Mouse (Mus musculus): ENCODE measurements around the gene Prss53. TPM values are rescaled to one million over a fixed set of nuclear protein-coding genes. Genes with fewer than 3 reads are reported as not detected.
A peak's percentile ranks its signal among the peaks of the same experiment; 100 is the strongest.

Prss53 gene
- polyA plus RNA-seq, 1 experiment from 2014 or later: 0.39 TPM

DNA sequence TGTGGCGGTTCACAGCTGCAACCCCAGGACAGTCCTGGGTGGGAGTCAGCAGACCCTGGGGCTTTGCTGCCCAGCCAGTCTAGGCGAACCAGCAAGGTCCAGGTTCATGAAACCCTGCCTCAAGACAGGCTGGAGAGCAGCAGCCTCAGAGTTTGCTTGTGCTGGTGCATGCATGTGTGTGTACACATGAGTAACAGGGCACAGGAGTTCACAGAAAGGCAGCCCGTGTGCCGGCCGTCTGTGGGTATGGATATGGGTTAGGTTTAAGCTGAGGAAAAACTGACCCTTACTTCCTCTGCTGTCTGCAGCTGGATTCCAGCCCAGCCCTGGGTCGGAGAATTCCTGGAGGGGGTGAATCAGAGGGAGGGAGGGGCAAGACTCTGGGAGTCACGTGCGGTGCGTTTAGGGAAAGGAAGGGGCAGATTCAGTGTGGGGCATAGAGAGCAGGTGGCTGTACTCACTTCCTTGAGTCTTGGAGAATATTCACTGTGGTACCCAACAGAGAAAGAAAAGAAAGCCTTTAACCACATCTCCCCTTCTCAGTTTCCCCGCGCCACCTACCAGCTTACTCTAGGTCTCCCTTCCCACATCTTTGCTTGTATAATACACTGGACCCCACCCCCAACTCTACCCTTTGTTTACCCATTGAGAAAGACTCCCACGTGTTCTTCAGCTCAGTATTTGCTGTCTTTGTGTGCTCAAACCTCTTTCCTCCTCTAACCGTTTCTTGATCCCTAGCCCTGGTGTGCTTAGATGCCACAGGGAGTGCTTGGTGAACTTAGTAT lies 40.8 kb upstream of the Prss53 start:
- Histone ChIP-seq H3K9me3 (ENCODE audit: low read length) (no peaks in the 10 kb centered on the region), H3K27ac (ENCODE audit: low read depth) (peak overlapping the region; percentile 86), H3K4me3 (ENCODE audit: low read depth, low read length) (peak overlapping the region; percentile 7), H3K4me1 (ENCODE audit: insufficient read depth) (peaks cover 37% of the 10 kb centered on the region), H3K36me3 (replicated peaks; ENCODE audit: insufficient read depth, low read length) (no peaks in the 10 kb centered on the region), H3K9ac (replicated peaks) (peak overlapping the region; percentile 40), H3K27me3 (ENCODE audit: insufficient read depth, low read length) (no peaks in the 10 kb centered on the region), H3K4me2 (ENCODE audit: low read depth, low read length) (peak overlapping the region; percentile 57)
- TF ChIP-seq CTCF (IDR thresholded peaks at IDR 0.05; ENCODE audit: low read depth) (no peak), EP300 (IDR thresholded peaks at IDR 0.05; ENCODE audit: low read depth) (no peak)
- DNase-seq (peak; percentile 47), ATAC-seq (peak; percentile 63)
- 46% methylated on average over 13 of the region's 13 CpGs for WGBS (ENCODE audit: insufficient replicate concordance)

GRCm38 (mm10) chr7:127930636-127931035 lies 39.9 kb upstream of the Prss53 start:
- H3K9ac ChIP-seq (replicated peaks): no peak overlapping the region
- 68% methylated on average over 5 of the region's 5 CpGs for WGBS (ENCODE audit: insufficient replicate concordance)
- ATAC-seq (no peak), DNase-seq (no peak)
- peaks cover 36% of the 10 kb centered on the region for H3K4me1 ChIP-seq (ENCODE audit: insufficient read depth)
- H3K4me3 ChIP-seq (ENCODE audit: low read depth, low read length): no peak overlapping the region
- no peak overlapping the region for H3K27ac ChIP-seq (ENCODE audit: low read depth)
- no peaks in the 10 kb centered on the region for H3K27me3 ChIP-seq (ENCODE audit: insufficient read depth, low read length)
- H3K36me3 ChIP-seq (replicated peaks; ENCODE audit: insufficient read depth, low read length): peaks cover 6% of the 10 kb centered on the region; the same call in 1 of the 2 replicates
- H3K9me3 ChIP-seq (ENCODE audit: low read length): no peaks in the 10 kb centered on the region
- TF ChIP-seq CTCF (IDR thresholded peaks at IDR 0.05; ENCODE audit: low read depth) (no peak), EP300 (IDR thresholded peaks at IDR 0.05; ENCODE audit: low read depth) (no peak)
- no peak overlapping the region for H3K4me2 ChIP-seq (ENCODE audit: low read depth, low read length)

DNA sequence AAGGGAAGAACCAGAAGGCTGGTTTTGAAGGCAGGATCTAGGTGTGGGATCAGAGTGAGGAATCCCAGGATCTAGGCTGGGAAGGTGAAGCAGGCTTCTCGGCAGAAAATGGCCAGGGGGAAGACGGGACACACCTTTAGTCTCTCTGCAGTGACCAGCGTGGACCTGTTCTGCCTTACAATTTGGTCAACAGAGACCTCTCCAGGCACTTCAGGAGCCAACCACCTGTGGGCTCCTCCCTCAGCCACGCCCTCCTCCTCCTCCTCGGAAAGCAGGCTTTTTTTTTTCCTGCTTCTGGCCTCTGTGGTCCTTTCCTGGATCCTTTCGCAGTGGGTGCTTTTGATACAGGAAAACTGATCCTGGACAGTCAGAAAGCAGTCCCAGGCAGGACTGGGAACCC lies 39.2 kb upstream of the Prss53 start, which contains the start of gene Prss8:
TSS of gene Prss8 (minus strand) at position 182 of the 400 bp plus-strand sequence.
- TF ChIP-seq CTCF (IDR thresholded peaks at IDR 0.05; ENCODE audit: low read depth): no peak
- TF ChIP-seq EP300 (IDR thresholded peaks at IDR 0.05; ENCODE audit: low read depth): no peak
- H3K27me3 ChIP-seq (ENCODE audit: insufficient read depth, low read length): no peaks in the 10 kb centered on the region
- H3K9ac ChIP-seq (replicated peaks): peak within 1 kb of the TSS; percentile 52
- H3K36me3 ChIP-seq (replicated peaks; ENCODE audit: insufficient read depth, low read length): peaks cover 10% of the 10 kb centered on the region; the same call in 1 of the 2 replicates
- DNase-seq: peak; percentile 66
- 48% methylated on average over 6 of the region's 6 CpGs for WGBS (ENCODE audit: insufficient replicate concordance)
- H3K27ac ChIP-seq (ENCODE audit: low read depth): peak within 1 kb of the TSS; percentile 86; the same call in 1 of the 2 replicates
- H3K9me3 ChIP-seq (ENCODE audit: low read length): no peaks in the 10 kb centered on the region
- H3K4me2 ChIP-seq (ENCODE audit: low read depth, low read length): peak within 1 kb of the TSS; percentile 68
- H3K4me1 ChIP-seq (ENCODE audit: insufficient read depth): peaks cover 34% of the 10 kb centered on the region
- peak; percentile 26; the same call in 1 of the 2 replicates for ATAC-seq
- H3K4me3 ChIP-seq (ENCODE audit: low read depth, low read length): peak within 1 kb of the TSS; percentile 42

DNA sequence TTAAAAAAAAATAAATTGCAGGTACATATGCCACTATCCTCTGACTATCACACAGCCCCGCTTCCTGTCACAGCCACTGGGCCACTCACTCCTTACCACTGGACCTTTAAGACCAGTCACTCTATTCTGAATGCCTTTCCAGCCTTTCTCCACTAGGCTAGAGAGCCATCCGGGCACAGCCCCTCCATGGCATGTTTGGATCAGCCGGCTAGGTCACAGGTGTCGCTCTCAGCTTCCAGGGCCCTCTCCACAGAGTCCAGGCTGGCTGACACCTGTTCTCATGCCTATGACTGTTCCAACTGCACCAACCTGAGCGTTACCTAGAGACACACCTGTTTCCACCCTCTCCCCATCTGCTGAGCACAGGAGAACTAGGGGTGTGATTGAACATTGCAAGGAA lies 37.8 kb upstream of the Prss53 start:
- ATAC-seq: peak; percentile 10; the same call in 1 of the 2 replicates
- Histone ChIP-seq H3K36me3 (replicated peaks; ENCODE audit: insufficient read depth, low read length) (peaks cover 16% of the 10 kb centered on the region; the same call in 1 of the 2 replicates), H3K27me3 (ENCODE audit: insufficient read depth, low read length) (no peaks in the 10 kb centered on the region), H3K4me1 (ENCODE audit: insufficient read depth) (peaks cover 28% of the 10 kb centered on the region), H3K27ac (ENCODE audit: low read depth) (no peak overlapping the region), H3K9me3 (ENCODE audit: low read length) (no peaks in the 10 kb centered on the region), H3K4me2 (ENCODE audit: low read depth, low read length) (peak overlapping the region; percentile 68), H3K9ac (replicated peaks) (peak overlapping the region; percentile 52), H3K4me3 (ENCODE audit: low read depth, low read length) (peak overlapping the region; percentile 42)
- TF ChIP-seq EP300 (IDR thresholded peaks at IDR 0.05; ENCODE audit: low read depth) (no peak), CTCF (IDR thresholded peaks at IDR 0.05; ENCODE audit: low read depth) (0 out of 2 replicates have a peak, but pooled peaks have one; percentile 5)
- no peak for DNase-seq
- 56% methylated on average over 5 of the region's 5 CpGs for WGBS (ENCODE audit: insufficient replicate concordance)

DNA sequence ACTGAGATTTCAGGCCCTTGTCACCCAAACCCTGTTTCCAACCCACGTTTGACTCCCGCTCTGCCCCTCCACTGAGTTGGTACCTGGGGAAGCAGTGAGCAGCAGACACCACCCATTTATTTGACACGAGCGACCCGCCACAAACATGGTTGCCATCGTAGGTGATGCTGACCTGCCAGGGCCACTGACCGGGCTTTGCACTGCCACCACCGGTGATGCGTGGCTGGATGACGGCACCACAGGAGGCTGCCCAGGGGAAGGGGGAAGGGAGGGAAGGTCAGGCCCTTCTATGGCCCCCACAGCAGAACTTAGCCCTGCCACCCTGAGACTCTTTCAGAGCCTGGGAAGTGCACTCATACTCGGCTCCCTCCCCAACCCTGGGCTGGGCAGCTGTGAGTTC lies 37.0 kb upstream of the Prss53 start:
- no peak for TF ChIP-seq EP300 (IDR thresholded peaks at IDR 0.05; ENCODE audit: low read depth)
- TF ChIP-seq CTCF (IDR thresholded peaks at IDR 0.05; ENCODE audit: low read depth): no peak
- Histone ChIP-seq H3K36me3 (replicated peaks; ENCODE audit: insufficient read depth, low read length) (peaks cover 16% of the 10 kb centered on the region; the same call in 1 of the 2 replicates), H3K4me3 (ENCODE audit: low read depth, low read length) (no peak overlapping the region), H3K27ac (ENCODE audit: low read depth) (no peak overlapping the region), H3K4me1 (ENCODE audit: insufficient read depth) (peaks cover 32% of the 10 kb centered on the region), H3K4me2 (ENCODE audit: low read depth, low read length) (peak overlapping the region; percentile 29; the same call in 1 of the 2 replicates), H3K27me3 (ENCODE audit: insufficient read depth, low read length) (no peaks in the 10 kb centered on the region), H3K9ac (replicated peaks) (0 out of 2 replicates have a peak overlapping the region, but pooled peaks have one; percentile 41), H3K9me3 (ENCODE audit: low read length) (no peaks in the 10 kb centered on the region)
- no peak for DNase-seq
- 86% methylated on average over 11 of the region's 11 CpGs for WGBS (ENCODE audit: insufficient replicate concordance)
- no peak for ATAC-seq

DNA sequence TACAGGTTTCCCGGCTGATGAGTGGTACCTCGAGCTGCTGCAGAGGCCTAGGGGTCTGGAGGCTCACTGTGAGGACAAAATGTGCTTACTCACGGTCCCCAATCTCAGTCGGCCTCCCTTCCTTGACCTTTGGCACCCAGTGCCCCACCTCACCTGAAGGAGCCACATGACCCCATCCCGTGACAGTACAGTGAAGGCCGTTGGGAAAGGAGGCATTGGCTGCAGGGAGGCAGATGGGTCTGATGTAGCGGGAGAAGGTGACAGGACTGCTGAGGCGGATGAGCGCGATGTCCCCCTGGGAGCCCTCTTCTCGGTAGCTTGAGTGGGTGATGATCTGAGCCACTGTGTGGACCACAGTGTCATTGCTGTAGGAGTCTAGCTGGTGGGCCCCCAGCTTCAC lies 36.1 kb upstream of the Prss53 start:
- peaks cover 36% of the 10 kb centered on the region for H3K4me1 ChIP-seq (ENCODE audit: insufficient read depth)
- H3K4me3 ChIP-seq (ENCODE audit: low read depth, low read length): no peak overlapping the region
- DNase-seq (no peak), ATAC-seq (no peak)
- H3K9me3 ChIP-seq (ENCODE audit: low read length): no peaks in the 10 kb centered on the region
- no peak overlapping the region for H3K27ac ChIP-seq (ENCODE audit: low read depth)
- WGBS (ENCODE audit: insufficient replicate concordance): 75% methylated on average over 11 of the region's 11 CpGs
- H3K27me3 ChIP-seq (ENCODE audit: insufficient read depth, low read length): no peaks in the 10 kb centered on the region
- H3K4me2 ChIP-seq (ENCODE audit: low read depth, low read length): no peak overlapping the region
- TF ChIP-seq EP300 (IDR thresholded peaks at IDR 0.05; ENCODE audit: low read depth) (no peak), CTCF (IDR thresholded peaks at IDR 0.05; ENCODE audit: low read depth) (no peak)
- peaks cover 16% of the 10 kb centered on the region; the same call in 1 of the 2 replicates for H3K36me3 ChIP-seq (replicated peaks; ENCODE audit: insufficient read depth, low read length)
- H3K9ac ChIP-seq (replicated peaks): no peak overlapping the region

All from liver, postnatal 0 days (tissue).